ENCODE assay signal across 14 mouse cellular contexts in genomic region chr10:99083431-99084003, GRCm38 (mm10). TPM values are rescaled to one million over a fixed set of nuclear protein-coding genes. Genes with fewer than 3 reads are reported as not detected.
DNase-seq lines count a peak whose midpoint lies in the region; ATAC-seq and TF ChIP-seq lines count a peak whose summit lies in the region.
"Had no signal": no experiment of that assay in that cellular context is flagged by ENCODE, and none has a peak within 500 bp of the region (broad histone marks: within the 10 kb centered on the region; RNA-seq: fewer than 3 reads in every experiment).

No protein-coding gene starts in this region.

- H3K27me3 ChIP-seq in kidney, adult 2 months (replicated peaks; ENCODE audit: control insufficient read depth, insufficient read depth, low read length), result no peaks in the 10 kb centered on the region
- peaks cover 5% of the 10 kb centered on the region; the same call in 1 of the 2 replicates for H3K27me3 ChIP-seq in kidney, embryonic 15.5 days
- no peaks in the 10 kb centered on the region for H3K27me3 ChIP-seq in hindbrain, embryonic 14.5 days (ENCODE audit: control insufficient read depth, insufficient read depth, low read length)

- no peaks in the 10 kb centered on the region for H3K9me3 ChIP-seq in kidney, embryonic 15.5 days (replicated peaks)
- no peaks in the 10 kb centered on the region for H3K9me3 ChIP-seq in hindbrain, embryonic 14.5 days (ENCODE audit: control insufficient read depth, low read length)
- H3K9me3 ChIP-seq: midbrain, embryonic 10.5 days had no signal

- no peak for TF ChIP-seq POLR2A in kidney, adult 2 months (IDR thresholded peaks at IDR 0.05; ENCODE audit: low read depth, low read length)

- H3K4me3 ChIP-seq in kidney, adult 2 months (ENCODE audit: insufficient read depth, low read depth, low read length), result no peak overlapping the region
- no peak overlapping the region for H3K4me3 ChIP-seq in kidney, embryonic 15.5 days (replicated peaks)
- no peak overlapping the region for H3K4me3 ChIP-seq in hindbrain, embryonic 14.5 days (replicated peaks; ENCODE audit: low read length)
- H3K4me3 ChIP-seq: midbrain, embryonic 10.5 days had no signal

- H3K27ac ChIP-seq in kidney, adult 2 months (ENCODE audit: insufficient read depth, low read depth, low read length), result no peak overlapping the region
- no peak overlapping the region for H3K27ac ChIP-seq in kidney, embryonic 15.5 days
- no peak overlapping the region for H3K27ac ChIP-seq in hindbrain, embryonic 14.5 days
- H3K27ac ChIP-seq: midbrain, embryonic 10.5 days had no signal

- 65% methylated on average over 14 of the region's 14 CpGs for WGBS in kidney, adult 2 months
- 85% methylated on average over 14 of the region's 14 CpGs for WGBS in kidney, embryonic 15.5 days
- 84% methylated on average over 14 of the region's 14 CpGs for WGBS in hindbrain, embryonic 14.5 days

- H3K4me2 ChIP-seq in kidney, embryonic 15.5 days, result no peak overlapping the region
- H3K4me2 ChIP-seq in hindbrain, embryonic 14.5 days (replicated peaks), result no peak overlapping the region

- H3K36me3 ChIP-seq in kidney, adult 2 months (ENCODE audit: control insufficient read depth, insufficient read depth, low read length), result no peaks in the 10 kb centered on the region
- H3K36me3 ChIP-seq in kidney, embryonic 15.5 days, result no peaks in the 10 kb centered on the region
- H3K36me3 ChIP-seq in hindbrain, embryonic 14.5 days (replicated peaks; ENCODE audit: control insufficient read depth, insufficient read depth), result no peaks in the 10 kb centered on the region
- H3K36me3 ChIP-seq: midbrain, embryonic 10.5 days had no signal

- peaks cover 2% of the 10 kb centered on the region; the same call in 1 of the 2 replicates for H3K4me1 ChIP-seq in kidney, adult 2 months (ENCODE audit: control insufficient read depth, insufficient read depth, low read length)
- 0 out of 2 replicates have a peak, but pooled peaks cover 4% of the 10 kb centered on the region for H3K4me1 ChIP-seq in kidney, embryonic 15.5 days
- H3K4me1 ChIP-seq in hindbrain, embryonic 14.5 days (replicated peaks; ENCODE audit: control insufficient read depth, insufficient read depth, low read length), result no peaks in the 10 kb centered on the region
- H3K4me1 ChIP-seq: midbrain, embryonic 10.5 days had no signal

- no peak overlapping the region for H3K9ac ChIP-seq in kidney, embryonic 15.5 days
- H3K9ac ChIP-seq in hindbrain, embryonic 14.5 days, result no peak overlapping the region

- ATAC-seq in kidney, embryonic 15.5 days (replicated peaks; ENCODE audit: low FRiP score), result no peak
- ATAC-seq in activated CD4-positive, CD25-positive, alpha-beta regulatory T cell, adult 4 months, result no peak
- ATAC-seq in hindbrain, embryonic 14.5 days (ENCODE audit: low FRiP score), result no peak
- ATAC-seq: intestine, embryonic 16.5 days had no signal

- peak; percentile 42 to 70 for DNase-seq in cerebellum, postnatal 25 days
- no peak for DNase-seq in cerebellum, adult 9-10 months
- peak; percentile 73 for DNase-seq in kidney, adult 2 months
- DNase-seq in adipocyte (ENCODE audit: low spot score), result peak; percentile 57
- peak; percentile 59 to 83 for DNase-seq in kidney, postnatal 36 days
- DNase-seq in hindbrain, embryonic 14.5 days (ENCODE audit: low spot score), result no peak

- peak; percentile 35; the same call in 1 of the 2 replicates for TF ChIP-seq CTCF in kidney, adult 2 months (conservative IDR thresholded peaks at IDR 0.05; ENCODE audit: insufficient read depth, insufficient read length, low read depth, low read length)

RNA-seq across cellular contexts. Expression of gene Poc1b, which starts 23.3 kb away (rescaled TPM):
- polyA plus RNA-seq in kidney, adult 2 months (2012; rRNA removed), result 6.9 and 10.2 TPM in 2 replicates
- polyA plus RNA-seq in kidney, embryonic 15.5 days (2015; fragmentation: Nextera tagmentation; extraction: Ambion mirVana), result 21.7 and 25.5 TPM in 2 replicates
- polyA plus RNA-seq in activated CD4-positive, CD25-positive, alpha-beta regulatory T cell, adult 4 months (2017; shearing (Covaris generic)), result 10 to 100 TPM; 10.4 to 10.8 TPM
- 12.5 and 17.3 TPM in 2 replicates for polyA plus RNA-seq in hindbrain, embryonic 14.5 days (2014; fragmentation: Nextera tagmentation; extraction: Ambion mirVana)

RNA-seq across cellular contexts. Expression of gene Galnt4, which starts 24.4 kb away (rescaled TPM):
- polyA plus RNA-seq in kidney, adult 2 months (2012; rRNA removed), result 1.7 and 1.8 TPM in 2 replicates
- polyA plus RNA-seq in kidney, embryonic 15.5 days (2015; fragmentation: Nextera tagmentation; extraction: Ambion mirVana), result 11.1 and 12.1 TPM in 2 replicates
- polyA plus RNA-seq in activated CD4-positive, CD25-positive, alpha-beta regulatory T cell, adult 4 months (2017; shearing (Covaris generic)), result 1 to 10 TPM; 3.0 to 3.1 TPM
- polyA plus RNA-seq in hindbrain, embryonic 14.5 days (2014; fragmentation: Nextera tagmentation; extraction: Ambion mirVana), result 4.5 and 4.7 TPM in 2 replicates

RNA-seq across cellular contexts. Expression of gene Phxr2, which starts 42.6 kb away (rescaled TPM):
- polyA plus RNA-seq in kidney, adult 2 months (2012; rRNA removed), result not detected in 2 replicates
- not detected in 2 replicates for polyA plus RNA-seq in kidney, embryonic 15.5 days (2015; fragmentation: Nextera tagmentation; extraction: Ambion mirVana)
- polyA plus RNA-seq in activated CD4-positive, CD25-positive, alpha-beta regulatory T cell, adult 4 months (2017; shearing (Covaris generic)), result under 1 TPM in 1 of 2 experiments, not detected in 1; 0.67 TPM
- not detected in 2 replicates for polyA plus RNA-seq in hindbrain, embryonic 14.5 days (2014; fragmentation: Nextera tagmentation; extraction: Ambion mirVana)
- polyA plus RNA-seq: C2C12; cortical plate, adult 2 months; intestine, embryonic 16.5 days; limb, embryonic 11.5 days; stomach, embryonic 16.5 days had no signal

Comparison
In these comparisons a context has a peak if more than half of its experiments do, and no peak if none do; other contexts are left out.
1. DNase-seq: peak in cerebellum, postnatal 25 days (2 of 2), kidney, adult 2 months (single experiment), adipocyte (single experiment) and kidney, postnatal 36 days (2 of 2); none in cerebellum, adult 9-10 months (single experiment) and hindbrain, embryonic 14.5 days (single experiment).